Mouse (Mus musculus) urinary bladder, adult 2 months (tissue): ENCODE data around the gene Zfp1. TPM values are rescaled to one million over a fixed set of nuclear protein-coding genes. Genes with fewer than 3 reads are reported as not detected.

Experiments used
- DNase-seq: peaks from one replicate; pipeline ENCODE4 v3.0.0; 2022; ENCODE audit warnings: low spot score
- polyA plus RNA-seq: library from polyadenylated mRNA; depleted of rRNA; stranded (reverse); fragments of >200 nt; gene quantifications from 2 replicates; pipeline ENCODE4 v1.2.3, GENCODE M21; 2012

The Zfp1 gene
- polyA plus RNA-seq, 1 experiment = 15.6 TPM

GRCm38 (mm10) chr8:111676237-111676636 lies 33.0 kb downstream of the Zfp1 start:
- no peak for DNase-seq

DNA sequence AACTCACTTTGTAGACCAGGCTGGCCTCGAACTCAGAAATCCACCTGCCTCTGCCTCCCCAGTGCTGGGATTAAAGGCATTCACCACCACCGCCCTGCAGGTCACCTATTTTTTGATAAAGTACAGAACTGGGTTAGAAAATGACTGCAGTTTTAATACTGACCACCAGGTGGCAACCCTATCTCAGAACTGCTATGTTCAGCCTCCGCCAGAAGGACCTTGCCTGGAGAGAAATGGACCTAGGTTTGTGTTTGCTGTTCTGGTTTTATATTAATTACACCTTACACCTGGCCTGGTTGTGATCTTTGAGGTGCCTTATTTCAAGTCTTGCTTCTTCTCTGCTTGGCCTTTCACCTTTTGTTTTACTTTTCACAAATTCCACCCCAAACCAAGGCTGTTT lies 34.9 kb downstream of the Zfp1 start:
- DNase-seq = no peak

GRCm38 (mm10) chr8:111678848-111679247 lies 35.6 kb downstream of the Zfp1 start:
- DNase-seq = no peak

GRCm38 (mm10) chr8:111680423-111681028 lies 37.3 kb downstream of the Zfp1 start:
- DNase-seq = no peak

DNA sequence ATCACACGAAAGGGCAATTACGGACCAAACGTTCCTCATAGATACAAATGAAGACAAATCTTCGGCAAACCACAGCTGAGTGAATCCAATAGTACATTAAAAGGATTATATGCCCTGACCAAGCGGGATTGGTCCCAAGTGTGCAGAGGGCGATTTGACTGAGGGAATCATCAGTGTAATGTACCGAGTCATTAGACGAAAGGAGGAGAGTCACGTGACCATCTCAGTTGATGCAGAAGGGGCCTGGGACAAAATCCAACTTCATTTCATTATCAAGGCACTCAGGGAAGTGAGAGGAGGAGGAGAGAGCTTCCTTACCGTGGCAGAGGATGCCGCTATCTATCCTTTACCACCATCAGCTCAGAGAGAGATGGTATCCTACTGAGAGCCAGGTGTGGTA lies 38.0 kb downstream of the Zfp1 start:
- DNase-seq = no peak

DNA sequence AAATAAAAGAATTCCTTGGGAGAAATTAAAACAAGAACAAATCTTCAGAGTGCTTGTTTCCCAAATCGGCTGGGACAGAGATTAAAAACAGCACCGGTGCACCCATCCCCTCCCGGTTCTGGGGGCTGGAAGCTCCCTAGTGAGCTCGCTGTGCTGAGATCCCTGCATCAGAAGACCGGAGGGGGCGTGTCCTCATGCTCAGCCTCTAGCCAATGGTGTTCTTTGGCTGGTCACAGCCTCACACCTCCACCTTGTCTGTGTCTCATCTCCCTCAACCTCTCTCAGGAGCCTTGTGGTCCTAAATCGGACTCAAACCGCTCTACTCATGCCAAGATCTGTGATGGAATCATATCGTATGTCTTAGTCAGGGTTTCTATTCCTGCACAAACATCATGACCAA lies 39.3 kb downstream of the Zfp1 start:
- no peak for DNase-seq

- DNase-seq = no peak
Measured at GRCm38 (mm10) chr8:111686881-111687280, 43.7 kb downstream of the Zfp1 start.

GRCm38 (mm10) chr8:111690960-111691445 lies 47.8 kb downstream of the Zfp1 start, which contains the start of gene Ctrb1:
Ctrb1 (minus strand) TSS chr8:111691010.
- no peak for DNase-seq

DNA sequence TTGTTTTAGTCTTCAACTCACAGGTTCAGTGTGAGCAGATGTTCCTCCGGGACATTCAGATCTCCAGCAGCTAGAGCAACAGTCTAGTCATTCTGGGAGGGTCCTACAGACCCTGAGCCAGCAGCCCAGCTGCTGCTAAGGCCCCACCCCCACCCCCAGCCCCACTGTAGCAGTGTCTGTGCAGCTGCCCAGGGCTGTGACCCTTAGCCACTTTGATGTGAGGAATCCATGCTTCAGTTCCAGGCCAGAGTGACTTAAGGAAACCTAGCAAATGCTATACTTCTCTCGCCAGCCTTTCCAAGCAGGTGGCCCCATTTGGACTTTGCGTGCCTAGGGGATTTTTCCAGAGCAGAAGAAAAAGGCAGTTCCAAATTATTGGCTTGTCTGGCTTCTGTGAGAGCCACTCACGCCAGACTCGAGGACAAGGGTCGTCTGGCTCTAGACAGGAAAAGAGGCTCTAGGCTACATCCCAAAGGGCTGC lies 50.1 kb downstream of the Zfp1 start:
- DNase-seq = no peak

DNA sequence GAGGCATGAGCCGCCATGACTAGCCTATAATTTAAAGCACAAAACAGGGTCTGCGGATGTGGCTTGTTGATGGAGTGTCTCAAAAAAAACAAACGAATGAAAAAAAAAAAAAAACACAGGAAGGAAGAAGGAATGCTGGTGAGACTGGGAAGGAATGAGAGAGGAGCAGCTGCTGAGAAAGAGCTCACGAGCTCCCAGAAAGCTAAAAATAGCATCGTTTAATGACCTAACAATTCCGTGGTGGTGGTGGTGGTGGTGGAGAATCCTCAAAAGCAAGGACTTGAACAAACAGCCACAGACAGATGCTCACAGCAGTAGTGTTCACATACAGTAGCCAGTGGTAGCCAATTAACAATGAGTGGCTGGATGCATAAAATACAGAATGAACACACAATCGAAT lies 52.2 kb downstream of the Zfp1 start:
- no peak for DNase-seq

GRCm38 (mm10) chr8:111697655-111698054 lies 54.5 kb downstream of the Zfp1 start:
- no peak for DNase-seq

DNA sequence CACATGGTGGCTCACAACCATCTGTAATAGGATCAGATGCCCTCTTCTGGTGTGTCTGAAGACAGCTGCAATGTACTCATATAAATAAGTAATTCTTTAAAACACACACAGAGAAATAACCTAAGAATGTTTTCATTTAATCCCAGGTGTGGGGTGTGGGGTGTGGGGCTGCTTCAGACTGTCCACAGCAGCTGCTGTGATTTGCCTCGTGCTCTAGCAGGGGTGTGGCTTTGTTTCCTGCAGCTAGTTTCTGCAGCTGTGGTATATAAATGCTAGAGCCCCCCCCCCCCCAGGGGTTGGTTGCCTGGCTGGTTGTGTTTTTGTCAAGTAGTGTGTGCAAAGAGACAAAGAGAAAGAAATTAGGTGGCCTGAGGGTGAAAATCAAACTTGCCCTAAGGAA lies 55.8 kb downstream of the Zfp1 start:
- DNase-seq = no peak

- DNase-seq = no peak
Measured at GRCm38 (mm10) chr8:111700201-111700600, 57.0 kb downstream of the Zfp1 start.

GRCm38 (mm10) chr8:111700740-111701139 lies 57.5 kb downstream of the Zfp1 start:
- DNase-seq = no peak

GRCm38 (mm10) chr8:111701380-111701779 lies 58.2 kb downstream of the Zfp1 start:
- DNase-seq = no peak

DNA sequence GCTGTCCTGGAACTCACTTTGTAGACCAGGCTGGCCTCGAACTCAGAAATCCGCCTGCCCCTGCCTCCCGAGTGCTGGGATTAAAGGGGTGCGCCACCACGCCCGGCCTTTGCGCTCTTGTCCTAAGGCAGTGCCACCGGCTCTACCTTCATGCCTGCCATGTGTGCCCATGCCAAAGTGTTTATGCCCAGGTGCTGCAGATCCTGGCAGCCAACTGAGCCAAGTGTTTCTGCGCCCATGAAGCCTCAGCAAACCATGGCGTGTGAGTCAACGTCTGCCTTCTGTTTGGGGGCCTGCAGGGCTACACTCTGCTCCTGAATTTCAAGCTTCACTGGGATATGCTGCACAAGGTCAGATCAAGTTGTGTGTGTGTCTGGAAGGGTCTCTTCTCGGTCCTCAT lies 61.4 kb downstream of the Zfp1 start:
- no peak for DNase-seq

DNA sequence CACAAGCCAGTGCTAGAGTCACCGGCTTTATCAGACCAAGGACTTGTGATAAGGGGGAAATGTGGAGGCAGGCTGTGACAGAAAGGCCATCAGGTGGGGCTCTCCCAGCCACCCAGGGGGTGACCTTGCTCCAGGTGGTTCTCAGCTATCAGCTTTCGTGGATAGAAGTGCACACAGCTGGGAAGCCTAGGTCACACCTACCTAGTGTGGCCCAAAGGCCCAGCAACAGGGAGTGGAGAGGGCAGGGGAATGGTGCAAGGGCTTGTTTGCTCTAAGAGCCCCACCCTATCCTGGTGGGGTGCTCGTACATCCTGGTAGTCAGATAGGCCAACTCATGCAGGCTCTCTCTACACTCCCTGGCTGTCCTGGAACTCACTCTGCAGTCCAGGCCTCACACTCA lies 62.0 kb downstream of the Zfp1 start:
- no peak for DNase-seq

GRCm38 (mm10) chr8:111705699-111706098 lies 62.5 kb downstream of the Zfp1 start:
- no peak for DNase-seq

- DNase-seq = no peak
Measured at GRCm38 (mm10) chr8:111708265-111708664, 65.1 kb downstream of the Zfp1 start.

- DNase-seq = no peak
Measured at GRCm38 (mm10) chr8:111709223-111709622, 66.0 kb downstream of the Zfp1 start.

- DNase-seq = no peak
Measured at GRCm38 (mm10) chr8:111710777-111711485, 67.7 kb downstream of the Zfp1 start.

DNA sequence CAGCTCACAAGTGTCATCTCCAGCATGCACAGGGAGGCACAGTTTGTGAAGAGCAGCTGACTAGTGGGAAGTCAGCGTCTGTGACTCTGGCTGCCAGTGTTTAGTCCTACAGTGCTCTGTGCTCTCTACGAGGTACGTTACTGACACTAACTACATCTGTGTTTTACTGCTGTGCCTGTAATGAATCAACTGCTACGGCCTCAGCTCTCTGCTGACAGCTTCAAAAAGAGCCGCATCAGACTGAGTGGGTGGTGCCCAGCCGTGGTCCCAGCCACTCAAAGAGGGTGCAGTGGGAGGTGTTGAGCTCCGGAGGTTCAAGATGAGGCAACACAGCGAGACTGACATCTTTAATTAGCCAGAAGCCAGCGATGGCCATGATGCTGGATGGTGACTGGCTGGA lies 68.9 kb downstream of the Zfp1 start:
- no peak for DNase-seq

DNA sequence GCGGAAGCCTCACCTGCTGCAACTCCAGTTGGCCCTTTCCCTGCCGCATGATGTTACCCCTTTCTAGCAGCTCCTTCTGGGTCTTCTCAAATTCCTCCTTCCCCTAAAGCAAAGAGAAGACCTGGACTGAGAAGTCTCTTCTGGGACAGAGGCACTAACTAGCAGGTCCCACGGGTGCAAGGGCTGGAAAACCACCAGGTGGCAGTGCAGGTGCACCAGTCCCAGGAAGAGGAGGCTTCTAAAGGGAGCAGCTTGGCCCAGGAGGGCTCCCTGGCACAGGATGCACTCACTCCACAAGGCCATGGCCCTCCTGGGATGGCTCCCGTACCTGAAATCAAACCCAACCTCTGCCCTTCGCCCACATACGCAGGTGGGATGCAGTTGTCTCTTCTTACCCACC lies 69.4 kb downstream of the Zfp1 start:
- DNase-seq = peak; percentile 48
